Mouse (Mus musculus) T-cell, adult 2 months (primary cell): ENCODE data around the gene Zfp654.
"Not testable (repeated sequence)": the region's sequence is repeated elsewhere in the genome, so short reads cannot be mapped to it uniquely, and the experiment has no call there.

Experiments
- DNase-seq: peaks from one replicate; pipeline ENCODE4 v3.0.0; 2022; ENCODE audit warnings: low spot score

Zfp654 gene

DNA sequence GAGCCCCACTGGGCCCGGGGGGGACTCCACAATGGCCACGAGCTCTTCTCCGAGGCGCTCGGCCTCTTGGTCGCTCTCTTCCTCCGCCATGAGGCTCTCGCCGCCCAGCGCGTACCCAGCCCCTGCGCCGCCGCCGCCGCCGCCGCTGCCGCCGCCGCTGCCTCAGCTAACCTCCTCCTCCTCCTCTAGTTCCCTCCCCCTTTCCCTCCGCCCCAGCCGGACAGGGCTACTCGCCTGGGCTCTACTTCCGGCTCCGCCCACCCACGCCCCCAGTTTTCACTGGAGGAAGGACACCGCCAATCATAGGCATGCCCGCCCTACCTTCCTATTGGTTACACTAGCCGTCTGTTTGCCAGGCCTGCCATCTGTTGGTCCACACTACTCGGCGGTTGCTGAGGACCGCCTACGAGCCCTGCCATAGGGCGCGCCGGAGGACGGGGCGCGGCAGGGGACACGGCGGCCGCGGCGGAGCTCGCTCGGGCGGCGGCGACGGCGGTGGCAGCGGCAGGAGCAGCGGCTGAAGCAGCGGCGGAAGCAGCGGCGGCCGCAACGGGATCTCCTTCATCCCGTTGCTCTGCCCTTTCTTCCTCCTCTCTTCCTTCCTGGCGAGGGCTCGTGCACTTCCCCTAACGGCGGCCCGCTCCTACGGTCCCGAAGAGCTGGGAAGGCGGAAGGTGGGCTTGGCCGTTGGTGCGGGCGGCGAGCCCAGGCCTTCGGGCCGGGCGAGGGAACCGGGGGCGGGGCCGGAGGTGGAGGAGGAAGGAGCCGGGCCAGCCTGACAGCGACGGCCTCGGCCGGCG lies at the start of gene Zfp654, which contains the start of gene Cggbp1:
Gene Zfp654 (minus strand): TSS at position 90 of the 800 bp plus-strand sequence.
Gene Cggbp1 (plus strand): TSS at position 434 of the 800 bp plus-strand sequence.
- DNase-seq = peak; percentile 100

DNA sequence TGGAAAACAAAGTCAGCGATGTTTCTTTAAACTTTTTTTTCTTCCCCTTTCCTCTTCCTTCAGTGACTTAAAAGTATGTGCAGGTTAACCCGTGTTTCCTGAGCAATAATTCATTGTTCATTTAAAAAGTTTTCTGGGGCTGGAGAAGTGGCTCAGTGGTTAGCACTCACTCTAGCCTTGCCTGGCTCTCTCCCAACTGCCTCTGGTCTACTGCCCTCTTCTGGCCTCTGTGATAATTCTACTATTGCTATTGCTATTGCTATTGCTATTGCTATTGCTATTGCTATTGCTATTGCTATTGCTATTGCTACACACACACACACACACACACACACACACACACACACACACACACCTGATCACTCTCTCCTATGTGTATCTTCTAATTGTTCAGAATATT lies 47.6 kb upstream of the Zfp654 start:
- peak; percentile 42 for DNase-seq

DNA sequence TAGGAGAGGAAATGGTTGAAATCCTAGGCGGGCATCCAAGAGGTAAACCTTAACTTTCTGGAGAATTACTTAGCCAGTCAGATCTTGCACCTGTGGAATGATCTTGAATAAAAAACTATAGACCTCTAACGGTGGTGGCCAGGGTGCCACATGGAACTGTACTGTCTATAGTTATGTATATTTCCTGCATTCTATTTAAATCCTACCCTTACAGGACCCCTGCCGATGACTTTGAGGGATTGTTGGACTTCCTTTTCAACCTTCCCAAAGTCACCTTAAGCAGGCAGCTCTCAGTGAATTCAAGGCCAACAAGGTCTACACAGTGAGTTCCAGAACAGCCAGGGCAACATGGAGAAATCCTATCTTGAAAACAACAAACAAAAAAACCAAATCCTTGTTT lies 38.0 kb upstream of the Zfp654 start:
- DNase-seq = no peak

DNA sequence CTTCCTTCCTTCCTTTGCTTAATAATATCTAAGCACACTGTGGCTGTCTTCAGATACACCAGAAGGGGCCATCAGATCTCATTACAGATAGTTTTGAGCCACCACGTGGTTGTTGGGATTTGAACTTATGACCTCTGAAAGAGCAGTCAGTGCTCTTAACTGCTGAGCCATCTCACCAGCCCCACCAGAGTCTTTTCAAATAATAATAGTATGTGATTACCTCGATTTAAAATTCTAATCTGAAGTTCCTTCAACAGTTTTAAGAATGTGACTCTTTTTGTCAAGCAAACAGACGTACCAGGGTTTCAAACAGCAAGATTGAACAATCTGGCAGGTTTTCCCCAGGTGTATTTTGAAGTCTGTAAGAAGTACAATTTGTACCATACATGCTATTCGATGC lies 34.1 kb upstream of the Zfp654 start:
- no peak for DNase-seq

DNA sequence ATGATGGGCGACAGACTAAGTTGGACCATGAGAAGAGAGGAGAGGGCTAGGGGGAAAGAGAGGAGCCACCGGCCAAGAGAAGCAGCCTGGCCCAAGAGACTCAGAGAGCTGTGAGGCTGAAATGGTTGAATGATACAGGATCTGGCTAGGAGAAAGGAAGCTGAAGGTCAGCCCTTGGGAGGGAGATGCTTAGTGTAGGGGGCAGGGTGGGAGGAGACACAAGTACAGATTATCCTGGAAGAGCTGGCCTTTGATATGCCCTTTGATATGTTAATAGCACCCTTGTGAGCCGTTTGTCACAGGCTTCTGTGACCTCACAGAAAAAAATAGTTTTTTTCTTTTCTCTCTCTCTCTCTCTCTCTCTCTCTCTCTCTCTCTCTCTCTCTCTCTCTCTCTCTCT lies 33.7 kb upstream of the Zfp654 start:
- no peak for DNase-seq

DNA sequence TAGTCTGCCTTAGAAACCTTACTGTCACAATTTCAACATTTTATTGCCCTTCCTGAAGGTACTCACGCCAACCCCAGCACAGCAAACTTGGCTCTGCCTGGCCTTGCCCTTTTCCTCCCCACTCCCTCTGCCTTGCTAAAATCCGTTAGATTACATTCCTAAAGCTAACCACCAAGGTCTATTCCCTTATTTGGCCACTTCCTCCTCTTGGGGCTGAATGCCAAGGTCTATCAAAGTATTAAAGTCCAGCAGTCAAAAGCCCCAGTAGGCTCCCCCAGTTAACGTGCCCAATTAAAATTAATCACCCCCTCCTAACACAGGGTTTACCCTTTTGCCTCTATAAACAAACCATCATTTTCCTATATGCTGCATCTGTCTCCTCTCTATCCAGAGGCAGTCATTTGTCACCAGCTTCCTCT lies 33.0 kb upstream of the Zfp654 start:
- DNase-seq = no peak

DNA sequence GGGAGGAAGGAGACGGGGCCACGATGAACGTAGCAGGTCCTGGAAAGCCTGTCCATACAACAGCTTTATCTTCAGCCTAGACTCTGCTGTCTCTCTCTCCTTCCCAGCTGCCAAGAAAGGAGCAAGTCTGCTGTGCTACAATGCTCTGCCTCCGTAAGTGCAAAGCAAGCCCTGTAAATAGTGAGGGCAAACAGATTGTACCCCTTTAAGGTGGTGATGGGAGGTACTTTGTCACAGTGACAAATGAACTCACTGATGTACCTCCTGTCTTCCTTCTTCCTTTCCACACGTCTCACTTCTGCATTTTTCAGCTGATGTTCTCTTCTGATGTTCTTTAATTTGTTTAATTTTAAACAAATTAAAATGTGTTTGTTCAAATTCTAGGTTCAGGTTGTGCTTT lies 32.4 kb upstream of the Zfp654 start:
- no peak for DNase-seq

DNA sequence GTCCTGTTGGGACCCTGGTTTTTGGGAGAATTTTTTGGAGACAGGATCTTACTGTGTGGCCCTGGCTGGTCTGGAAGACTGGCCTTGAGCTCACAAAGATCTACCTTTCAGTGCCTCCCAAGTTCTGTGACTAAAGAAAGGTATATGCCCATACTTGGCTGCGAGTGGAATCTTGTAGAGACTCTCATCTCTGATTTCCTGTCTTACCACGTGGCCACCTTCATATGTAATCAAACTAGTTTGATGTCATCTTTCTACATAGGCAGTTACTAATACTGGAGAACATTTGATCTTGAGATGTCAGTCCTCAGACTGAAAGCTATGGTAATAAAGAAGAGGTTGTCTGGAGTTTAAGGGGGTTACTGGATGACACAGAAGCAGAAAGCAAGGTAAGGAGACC lies 30.0 kb upstream of the Zfp654 start:
- peak; percentile 6 for DNase-seq

DNA sequence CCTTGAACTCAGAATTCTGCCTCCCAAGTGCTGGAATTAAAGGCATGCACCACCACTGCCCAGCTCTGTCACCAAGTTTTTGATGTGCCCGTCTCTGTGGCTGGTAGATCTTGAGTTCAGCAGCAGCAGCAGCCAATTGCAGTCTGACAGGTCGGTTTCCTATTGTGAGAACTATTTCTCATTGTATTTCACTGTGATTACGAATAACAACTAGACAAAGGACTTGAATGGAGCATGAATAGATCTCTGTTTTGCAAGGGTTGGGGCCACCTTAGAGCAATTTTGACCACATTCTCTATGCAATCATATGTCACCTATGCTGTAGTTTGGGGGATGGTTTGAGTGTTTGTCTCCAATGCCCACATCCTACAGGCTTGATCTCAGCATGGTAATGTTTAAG lies 29.5 kb upstream of the Zfp654 start:
- DNase-seq = no peak

DNA sequence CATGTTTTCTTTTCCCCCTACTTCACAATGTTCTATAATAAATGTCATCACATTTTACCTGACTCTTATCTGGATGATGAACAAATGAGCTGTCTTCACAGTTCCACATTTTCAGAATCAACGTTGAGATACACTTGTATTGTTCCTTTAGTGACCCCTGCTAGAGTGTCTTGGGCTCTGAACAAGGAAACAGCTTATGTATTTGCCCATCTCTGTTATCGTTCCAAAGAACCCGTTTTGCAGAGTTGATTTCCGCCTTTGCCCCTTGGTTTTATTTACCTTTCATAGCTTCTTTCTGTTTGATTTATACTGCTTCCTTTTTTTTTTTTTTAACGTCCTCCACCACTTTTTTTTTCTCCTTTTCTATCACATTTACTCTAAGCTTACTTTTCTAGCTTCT lies 28.3 kb upstream of the Zfp654 start:
- no peak for DNase-seq

DNA sequence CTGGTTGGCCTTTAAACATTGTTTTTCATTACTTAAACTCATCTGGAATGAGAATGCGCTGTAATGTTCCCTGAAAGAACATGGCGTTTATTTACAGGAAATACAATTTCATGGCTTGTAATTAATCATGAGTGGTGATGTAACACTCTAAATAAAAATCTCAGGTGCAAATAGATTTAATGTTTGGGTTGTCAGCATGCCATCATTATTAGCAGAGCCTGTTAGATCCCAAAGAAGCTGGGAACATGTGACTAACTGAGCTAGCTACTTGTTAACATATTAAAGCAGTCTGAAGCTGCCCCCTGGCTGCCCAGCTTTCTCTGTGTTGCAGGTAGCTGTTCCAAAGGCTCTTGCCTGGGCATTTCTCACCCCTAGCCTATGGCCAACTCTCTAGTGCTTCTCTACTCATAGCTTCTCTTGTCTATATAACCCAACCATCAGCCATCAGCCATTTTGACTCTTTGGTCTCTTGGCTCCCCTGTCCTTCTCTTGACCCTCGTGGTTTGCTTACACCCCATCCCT lies 27.2 kb upstream of the Zfp654 start:
- no peak for DNase-seq

DNA sequence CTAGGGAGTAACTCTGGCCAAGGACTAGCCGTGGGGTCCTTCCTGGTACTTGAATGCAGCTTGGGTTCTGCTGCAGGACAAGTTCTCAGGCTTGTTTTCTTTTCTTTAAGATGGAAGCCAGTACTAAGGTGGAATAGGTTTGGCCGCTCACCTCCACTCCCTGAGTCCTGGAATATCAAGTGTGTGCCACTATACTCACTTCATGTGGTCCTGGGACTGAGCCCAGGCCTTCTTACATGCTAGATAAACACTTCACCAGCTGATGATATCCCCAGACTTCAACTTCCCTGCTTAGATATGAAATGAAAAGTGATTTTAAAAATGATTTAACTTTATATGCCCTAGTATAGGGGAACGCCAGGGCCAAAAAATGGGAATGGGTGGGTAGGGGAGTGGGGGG lies 25.9 kb upstream of the Zfp654 start:
- DNase-seq = no peak

DNA sequence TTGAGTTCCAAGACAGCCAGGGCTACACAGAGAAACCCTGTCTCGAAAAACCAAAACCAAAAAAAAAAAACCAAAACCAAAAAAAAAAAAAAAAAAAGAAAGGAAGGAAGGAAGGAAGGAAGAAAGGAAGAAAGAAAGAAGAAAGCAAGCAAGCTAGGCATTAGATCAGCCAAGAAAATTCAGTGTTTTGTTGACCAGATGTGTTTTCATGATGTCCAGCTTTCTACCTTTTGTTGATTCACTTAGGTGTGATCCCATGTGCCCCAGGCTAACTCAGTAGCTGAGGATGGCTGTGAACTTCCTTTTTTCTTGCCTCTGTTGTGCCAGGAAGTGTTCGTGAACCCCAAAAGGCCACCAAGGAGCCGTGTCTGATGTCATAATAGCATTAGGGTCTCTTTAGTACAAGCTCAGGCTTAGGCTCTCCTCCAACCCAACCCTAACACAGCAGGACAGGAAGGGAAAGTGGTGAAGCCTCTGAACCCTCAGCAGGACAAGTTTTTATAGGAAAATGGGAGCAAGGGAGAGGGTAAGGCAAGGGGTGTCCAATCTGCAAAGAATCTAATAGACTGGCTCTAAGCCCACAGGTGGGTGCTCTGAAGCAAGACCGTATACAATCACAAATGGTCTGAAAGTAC lies 25.3 kb upstream of the Zfp654 start:
- no peak for DNase-seq

DNA sequence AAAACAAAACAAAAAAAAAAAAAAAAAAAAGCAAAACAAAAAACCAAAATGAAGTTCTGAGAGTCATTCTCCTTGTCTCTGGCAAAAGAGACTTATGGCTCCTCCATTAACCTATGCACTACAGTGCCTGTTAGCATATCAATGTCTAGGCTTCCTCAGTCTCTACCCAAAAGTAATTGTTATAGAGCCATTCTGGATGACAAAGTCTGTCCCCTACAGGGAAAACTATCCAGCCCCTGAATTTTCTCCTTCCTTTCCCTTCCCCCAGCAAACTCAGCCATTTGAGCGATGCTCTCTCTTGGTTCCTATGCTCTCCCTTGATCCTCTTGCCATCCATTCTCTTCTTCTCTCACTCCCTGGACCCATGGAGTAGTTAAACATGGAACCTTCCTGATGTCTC lies 24.4 kb upstream of the Zfp654 start:
- no peak for DNase-seq

DNA sequence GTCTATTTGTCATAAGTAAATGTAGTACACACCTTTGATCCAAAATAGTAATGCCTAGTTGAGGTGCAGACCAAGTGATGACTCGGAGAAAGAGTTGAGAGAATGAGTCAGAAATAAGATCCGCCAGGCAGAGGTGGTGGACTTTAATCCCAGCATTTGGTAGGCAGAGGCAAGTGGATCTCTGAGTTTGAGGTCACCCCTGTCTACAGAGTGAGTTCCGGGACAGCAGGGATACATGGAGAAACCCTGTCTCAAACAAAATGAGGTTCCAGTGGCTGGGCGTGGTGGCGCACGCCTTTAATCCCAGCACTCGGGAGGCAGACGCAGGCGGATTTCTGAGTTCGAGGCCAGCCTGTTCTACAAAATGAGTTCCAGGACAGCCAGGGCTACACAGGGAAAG lies 23.9 kb upstream of the Zfp654 start:
- DNase-seq = no peak

DNA sequence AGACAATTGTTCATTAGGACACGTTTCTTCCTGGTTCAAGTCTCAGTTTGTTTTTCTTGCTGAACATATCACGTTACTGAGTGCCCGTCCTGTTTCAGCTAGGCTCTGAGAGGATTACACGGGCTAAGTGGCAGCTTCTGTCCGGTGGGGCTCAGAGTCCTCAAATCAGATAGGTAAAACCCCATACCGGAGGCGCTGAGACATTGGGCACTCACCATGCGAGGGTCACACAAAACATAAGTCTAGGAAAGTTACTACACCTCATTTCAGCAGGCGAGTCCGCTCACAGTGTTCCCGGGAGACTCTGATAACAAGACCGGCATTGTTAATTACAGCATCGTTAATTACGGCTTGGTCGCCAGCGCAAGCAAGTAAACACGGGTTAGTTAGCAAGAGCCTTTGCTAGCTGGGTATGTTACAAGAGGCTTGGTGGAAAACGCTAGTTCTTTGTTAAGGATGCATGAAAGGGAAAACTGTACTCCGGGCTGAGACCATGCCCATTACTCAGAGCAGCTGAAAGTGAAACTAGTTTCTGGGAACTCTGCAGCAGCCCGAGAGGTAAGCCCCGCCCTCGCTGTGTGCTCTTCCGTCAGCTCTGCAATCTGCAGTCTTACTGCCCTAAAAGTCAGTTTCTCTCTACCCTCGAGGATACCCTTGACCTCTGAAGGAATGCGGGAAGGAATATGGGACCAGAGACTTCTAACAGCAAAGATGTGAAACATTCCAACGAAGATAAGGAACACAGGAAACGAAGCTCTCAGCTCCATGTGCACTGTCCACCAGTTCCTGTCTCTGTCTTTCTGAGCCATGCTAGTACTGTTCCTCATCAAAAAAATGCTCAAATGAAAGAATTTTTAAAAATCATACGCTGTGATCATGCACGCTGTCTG lies 22.2 kb upstream of the Zfp654 start:
- peak; percentile 76 for DNase-seq

DNA sequence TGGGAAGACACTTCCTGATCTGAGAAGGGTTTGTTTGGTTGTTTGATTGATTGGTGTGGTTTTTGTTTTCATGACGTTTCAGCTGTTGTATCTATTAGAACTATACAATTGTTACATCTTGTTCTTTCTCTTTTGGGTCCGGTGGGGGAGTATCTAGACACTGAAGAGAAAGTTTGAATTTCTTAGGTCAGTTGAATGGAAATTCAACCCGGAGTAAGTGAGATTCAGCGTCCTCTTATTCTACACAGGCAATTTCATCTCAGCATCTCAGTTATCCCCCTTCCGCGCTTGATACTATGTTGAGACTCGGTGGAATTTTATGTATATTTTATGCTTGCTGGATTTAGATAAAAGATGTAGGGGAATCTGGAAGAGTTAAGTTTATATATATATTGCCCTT lies 21.4 kb upstream of the Zfp654 start:
- DNase-seq = no peak

DNA sequence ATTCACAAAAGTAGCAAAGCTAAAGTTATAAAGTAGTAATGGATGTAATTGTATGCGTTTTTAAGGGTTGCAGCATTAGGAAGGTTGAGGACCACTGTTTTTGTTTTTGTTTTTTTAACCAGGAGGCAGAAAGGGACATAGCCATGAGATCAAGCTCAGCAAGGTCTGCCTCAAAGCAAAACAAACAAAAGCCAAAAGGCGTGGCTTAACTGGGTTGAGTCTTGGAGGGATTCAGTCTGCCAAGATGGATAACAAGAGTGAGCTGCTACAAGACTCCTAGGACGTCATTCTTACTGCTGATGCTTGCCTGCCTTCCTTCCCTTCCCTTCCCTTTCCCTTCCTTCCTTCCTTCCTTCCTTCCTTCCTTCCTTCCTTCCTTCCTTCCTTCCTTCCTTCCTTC lies 20.8 kb upstream of the Zfp654 start:
- peak; percentile 36 for DNase-seq

DNA sequence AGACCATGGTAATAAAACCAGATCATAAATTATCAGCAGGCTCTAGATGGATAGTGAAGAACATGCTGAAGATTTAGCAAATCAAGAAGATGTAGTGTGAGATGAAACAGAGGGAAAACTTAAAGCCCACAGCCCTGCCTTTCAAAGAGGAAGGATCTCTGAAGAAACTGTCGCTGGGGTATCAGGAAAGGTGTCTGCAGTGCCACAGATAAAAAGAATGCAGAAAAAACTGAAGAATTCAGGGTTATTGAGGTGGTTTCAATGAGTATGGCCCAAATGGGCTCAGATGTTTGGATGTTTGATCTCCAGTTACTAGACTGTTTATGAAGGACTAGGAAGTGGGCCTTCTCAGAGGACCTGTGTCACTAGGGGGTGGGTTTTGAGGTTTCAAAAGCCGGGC lies 18.2 kb upstream of the Zfp654 start:
- no peak for DNase-seq

DNA sequence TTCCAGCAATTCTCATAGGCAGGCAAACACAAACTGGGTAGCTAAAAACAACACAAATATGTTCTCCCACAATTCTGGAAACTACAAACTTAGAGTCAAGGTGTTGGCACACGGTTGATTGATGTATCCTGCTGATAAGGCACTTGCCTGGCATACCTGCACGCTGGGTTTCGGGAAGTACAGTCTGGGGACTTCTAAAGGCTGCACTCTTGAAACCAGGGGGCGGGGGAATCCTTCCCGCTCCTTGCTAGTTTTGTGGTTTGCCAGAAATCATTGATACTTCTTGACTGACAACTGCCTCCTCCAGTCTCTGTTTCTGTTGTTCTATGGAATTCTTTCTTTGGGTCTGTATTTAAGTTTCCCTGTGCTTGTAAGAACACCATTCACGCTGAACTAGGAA lies 17.2 kb upstream of the Zfp654 start:
- DNase-seq = no peak

DNA sequence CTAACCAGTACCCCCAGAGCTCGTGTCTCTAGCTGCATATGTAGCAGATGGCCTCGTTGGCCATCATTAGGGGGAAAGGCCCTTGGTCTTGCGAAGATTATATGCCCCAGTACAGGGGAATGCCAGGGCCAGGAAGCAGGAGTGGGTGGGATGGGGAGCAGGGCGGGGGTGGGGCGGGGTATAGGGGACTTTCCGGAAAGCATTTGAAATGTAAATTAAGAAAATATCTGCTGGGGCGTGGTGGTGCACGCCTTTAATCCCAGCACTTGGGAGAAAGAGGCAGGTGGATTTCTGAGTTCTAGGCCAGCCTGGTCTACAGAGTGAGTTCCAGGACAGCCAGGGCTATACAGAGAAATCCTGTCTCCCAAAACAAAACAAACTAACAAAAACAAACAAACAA lies 14.4 kb upstream of the Zfp654 start:
- not testable (repeated sequence) for DNase-seq

DNA sequence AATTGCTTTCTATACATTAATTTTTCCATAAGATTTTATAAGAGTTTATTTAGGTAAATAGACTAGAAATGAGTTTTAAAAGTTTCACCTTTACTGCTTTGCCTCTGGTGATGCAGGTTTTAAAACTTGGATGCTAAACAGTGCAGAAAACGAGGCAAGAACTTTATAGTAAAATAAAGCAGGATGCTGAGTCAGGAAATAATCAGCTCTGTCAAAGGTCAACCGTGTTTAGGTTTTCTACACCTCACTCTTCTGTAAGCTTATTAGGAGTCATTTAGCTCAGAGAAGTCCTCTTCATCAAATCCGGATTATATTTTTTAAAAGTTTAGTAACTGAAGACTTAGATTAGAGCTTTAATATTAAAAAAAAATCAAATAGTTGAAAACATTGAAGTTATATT lies 5.5 kb upstream of the Zfp654 start:
- DNase-seq = no peak

DNA sequence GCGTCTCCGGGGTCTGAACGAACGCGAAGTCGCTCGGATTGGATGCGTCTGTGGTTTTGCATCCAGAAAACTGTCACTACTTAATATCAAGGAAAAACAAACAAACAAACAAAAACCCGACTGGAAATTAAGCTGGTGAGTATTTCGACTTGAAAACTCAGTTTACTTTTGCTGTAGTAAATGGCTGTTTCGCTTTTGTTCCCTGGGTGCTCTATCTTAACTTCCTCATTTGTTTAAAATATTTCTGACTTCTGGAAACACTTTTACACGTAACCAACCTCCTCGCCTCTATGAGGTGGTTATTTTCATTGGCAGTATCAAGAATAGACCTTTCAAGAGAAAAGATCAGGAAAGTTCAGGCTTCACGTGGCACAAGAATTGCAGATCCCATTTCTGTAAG lies 1.4 kb upstream of the Zfp654 start:
- DNase-seq = no peak
